Mouse (Mus musculus) hindbrain, embryonic 10.5 days (tissue): ENCODE measurements at regions not wholly inside any gene's neighbourhood (a gene's known extent, or its start where the extent isn't known, plus 50 kb on each side); places are given as distances from the start of the nearest gene placed in this dataset.

Experiments
- DNase-seq: peaks from one replicate; pipeline ENCODE4 v3.0.0-alpha.2; 2017; ENCODE audit warnings: low spot score
- H3K27ac ChIP-seq: fragments of 300-500 bp; sonication (generic); 2 replicates; pipeline ENCODE4 v1.5.1; 2016; ENCODE audit warnings: mild to moderate bottlenecking, moderate library complexity
- H3K27me3 ChIP-seq: fragments of 300-500 bp; sonication (generic); 2 replicates; pipeline ENCODE4 v1.6.1; 2016; ENCODE audit warnings: mild to moderate bottlenecking; ENCODE audit not compliant: poor library complexity, insufficient read depth, severe bottlenecking
- H3K36me3 ChIP-seq: fragments of 300-500 bp; sonication (generic); 2 replicates; pipeline ENCODE4 v1.6.1; 2016; ENCODE audit warnings: mild to moderate bottlenecking, moderate library complexity
- H3K4me1 ChIP-seq: fragments of 300-500 bp; sonication (generic); replicated peaks from 2 replicates; pipeline ENCODE4 v1.6.1; 2016; ENCODE audit warnings: mild to moderate bottlenecking
- H3K4me3 ChIP-seq: fragments of 300-500 bp; sonication (generic); 2 replicates; pipeline ENCODE4 v1.5.1; 2016; ENCODE audit warnings: mild to moderate bottlenecking, moderate library complexity
- H3K9me3 ChIP-seq: fragments of 300-500 bp; sonication (generic); 2 replicates; pipeline ENCODE4 v1.6.1; 2016; ENCODE audit warnings: mild to moderate bottlenecking, moderate library complexity
- WGBS: fragments of 180-500 bp; shearing (Covaris S2); methylation state at CpG from one replicate; pipeline ENCODE4 v1.1.7; 2016; 5-methylcytosine and 5-hydroxymethylcytosine counted together

DNA sequence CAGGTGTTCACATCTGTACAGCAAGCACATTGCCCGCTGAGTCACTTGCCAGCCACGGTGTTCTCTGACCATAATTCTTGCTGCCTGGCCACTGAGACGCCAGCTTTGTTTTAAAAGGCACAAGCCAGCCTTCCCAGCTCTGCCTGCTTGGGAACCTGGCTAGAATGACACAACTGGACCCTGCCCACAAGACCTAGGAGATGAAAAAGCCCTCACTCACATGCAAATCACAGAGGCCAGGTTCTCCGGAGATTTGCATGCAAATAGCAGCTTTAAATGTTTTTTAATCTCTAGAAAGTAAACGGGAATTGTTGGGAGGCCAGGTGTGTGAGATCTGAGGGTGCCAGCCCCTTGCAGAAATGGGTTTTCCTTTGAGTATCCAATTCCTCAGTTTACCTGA, 71.9 kb downstream of the 1810010D01Rik start:
- Histone ChIP-seq H3K4me3 (no peak overlapping the region), H3K27me3 (no peaks in the 10 kb centered on the region), H3K9me3 (peaks cover 18% of the 10 kb centered on the region), H3K27ac (no peak overlapping the region), H3K4me1 (peaks cover 14% of the 10 kb centered on the region), H3K36me3 (no peaks in the 10 kb centered on the region)
- 29% methylated on average over 5 of the region's 5 CpGs for WGBS
- no peak for DNase-seq

DNA sequence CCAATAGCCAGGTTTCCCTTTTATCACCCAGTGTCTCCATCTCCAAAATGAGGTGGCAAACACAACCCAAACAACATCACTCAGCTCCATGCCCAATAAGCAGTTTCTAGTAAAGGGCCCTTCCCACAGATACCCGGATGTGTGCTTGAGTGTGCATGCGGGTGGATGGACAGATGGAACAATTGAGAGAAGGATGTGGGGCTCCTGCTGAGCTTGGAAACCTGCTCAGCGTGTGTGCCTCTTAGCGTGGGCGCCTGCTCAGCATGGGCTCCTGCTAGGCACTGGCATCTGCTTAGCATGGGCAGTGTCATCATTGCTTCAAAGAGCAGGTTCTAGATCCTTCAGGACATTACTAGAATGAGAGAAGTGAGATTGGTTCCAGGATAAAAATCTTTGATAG, 75.4 kb downstream of the 1810010D01Rik start:
- WGBS: 89% methylated on average over 5 of the region's 5 CpGs
- Histone ChIP-seq H3K27ac (no peak overlapping the region), H3K4me3 (no peak overlapping the region)

GRCm38 (mm10) chr7:145131438-145132159, 76.3 kb downstream of the 1810010D01Rik start:
- Histone ChIP-seq H3K27me3 (no peaks in the 10 kb centered on the region), H3K4me1 (peaks cover 58% of the 10 kb centered on the region), H3K9me3 (no peaks in the 10 kb centered on the region), H3K4me3 (no peak overlapping the region), H3K27ac (no peak overlapping the region), H3K36me3 (no peaks in the 10 kb centered on the region)
- WGBS: 88% methylated on average over 8 of the region's 8 CpGs
- DNase-seq: no peak

More for the DNA sequence above, 75.4 kb downstream of the 1810010D01Rik start:
- Histone ChIP-seq H3K36me3 (no peaks in the 10 kb centered on the region), H3K27me3 (no peaks in the 10 kb centered on the region), H3K4me1 (peaks cover 49% of the 10 kb centered on the region), H3K9me3 (0 out of 2 replicates have a peak, but pooled peaks cover 1% of the 10 kb centered on the region)
- DNase-seq: no peak

GRCm38 (mm10) chr7:145129971-145130370, 77.9 kb downstream of the 1810010D01Rik start:
- peaks cover 58% of the 10 kb centered on the region for H3K4me1 ChIP-seq
- 20% methylated on average over 4 of the region's 4 CpGs for WGBS
- peak; percentile 12 for DNase-seq

DNA sequence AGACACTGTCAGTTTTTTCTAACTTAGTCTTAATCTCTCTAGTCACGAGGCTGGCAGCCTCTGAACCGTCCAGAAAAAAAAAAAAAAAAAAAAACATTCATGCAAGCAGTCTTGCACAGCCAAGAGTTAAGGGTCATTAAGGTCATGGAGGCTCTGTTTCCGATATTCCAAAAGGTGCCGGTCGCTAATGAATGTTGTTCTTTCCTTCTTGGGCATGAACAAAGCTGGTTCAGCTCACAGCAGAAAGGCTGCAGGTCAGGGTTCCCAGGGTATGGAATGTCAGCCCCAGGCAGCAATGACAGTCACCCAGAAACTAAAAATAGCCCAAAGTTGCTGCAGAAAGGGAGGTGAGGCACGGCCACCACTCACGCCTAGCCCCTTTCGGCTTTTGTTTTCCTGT, 80.3 kb downstream of the 1810010D01Rik start:
- WGBS: 17% methylated on average over 8 of the region's 8 CpGs
- no peaks in the 10 kb centered on the region for H3K9me3 ChIP-seq
- peak overlapping the region; percentile 80 for H3K27ac ChIP-seq

More at GRCm38 (mm10) chr7:145129971-145130370, 77.9 kb downstream of the 1810010D01Rik start:
- no peak overlapping the region for H3K4me3 ChIP-seq
- H3K27me3 ChIP-seq: no peaks in the 10 kb centered on the region
- H3K9me3 ChIP-seq: no peaks in the 10 kb centered on the region
- no peaks in the 10 kb centered on the region for H3K36me3 ChIP-seq
- peak overlapping the region; percentile 66 for H3K27ac ChIP-seq

DNA sequence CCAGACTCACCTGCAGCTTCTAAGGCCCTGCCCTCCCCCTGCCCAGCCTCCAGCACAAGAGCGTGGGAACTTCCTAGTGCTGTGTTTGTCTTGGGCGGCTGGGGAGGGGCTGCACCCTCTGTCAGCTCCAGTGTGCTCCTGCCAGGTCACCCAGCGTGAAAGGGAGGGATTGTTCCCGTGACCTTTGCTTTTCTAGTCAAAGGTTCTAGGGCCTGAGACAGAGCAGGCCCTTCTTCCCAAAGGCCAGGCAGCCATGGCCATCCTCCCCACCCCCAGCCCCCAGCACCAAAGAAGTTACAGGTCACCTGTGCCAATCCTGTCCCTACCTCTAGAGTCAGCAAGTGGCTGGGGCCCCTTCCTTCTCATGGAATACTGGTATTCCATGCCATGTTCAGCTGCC, 80.7 kb downstream of the 1810010D01Rik start:
- Histone ChIP-seq H3K27me3 (no peaks in the 10 kb centered on the region), H3K36me3 (no peaks in the 10 kb centered on the region), H3K4me3 (no peak overlapping the region), H3K27ac (peak overlapping the region; percentile 80), H3K4me1 (peaks cover 60% of the 10 kb centered on the region), H3K9me3 (no peaks in the 10 kb centered on the region)
- 5% methylated on average over 4 of the region's 4 CpGs for WGBS
- peak; percentile 55 for DNase-seq

More for the DNA sequence above, 80.3 kb downstream of the 1810010D01Rik start:
- H3K4me1 ChIP-seq: peaks cover 58% of the 10 kb centered on the region
- no peaks in the 10 kb centered on the region for H3K36me3 ChIP-seq
- H3K4me3 ChIP-seq: no peak overlapping the region
- no peaks in the 10 kb centered on the region for H3K27me3 ChIP-seq
- DNase-seq: peak; percentile 42

DNA sequence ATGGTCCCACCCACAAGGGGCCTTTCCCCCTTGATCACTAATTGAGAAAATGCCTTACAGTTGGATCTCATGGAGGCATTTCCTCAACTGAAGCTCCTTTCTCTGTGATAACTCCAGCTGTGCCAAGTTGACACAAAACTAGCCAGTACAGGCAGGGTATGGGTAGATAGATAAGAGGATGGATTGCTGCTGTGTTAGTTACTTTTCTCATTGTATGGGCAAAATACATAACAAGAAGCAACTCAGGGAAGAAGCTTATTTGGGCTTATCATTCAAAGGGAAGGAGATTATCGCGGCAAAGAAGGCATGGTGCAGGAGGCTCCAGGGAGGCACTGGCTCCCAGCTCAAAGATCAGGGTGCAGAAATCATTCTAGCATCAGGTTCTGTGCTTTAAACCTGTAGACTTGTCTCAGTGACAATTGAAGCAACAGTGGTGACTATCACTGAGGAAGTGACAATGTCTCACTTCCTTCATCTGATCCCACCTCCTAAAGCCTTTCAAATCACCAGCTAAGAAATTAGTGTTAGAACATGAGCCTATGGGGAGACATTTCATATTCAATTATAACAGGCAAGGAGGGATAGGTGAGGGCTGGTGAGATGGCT, 83.8 kb downstream of the 1810010D01Rik start:
- Histone ChIP-seq H3K4me3 (no peak overlapping the region), H3K27ac (no peak overlapping the region), H3K9me3 (no peaks in the 10 kb centered on the region), H3K27me3 (no peaks in the 10 kb centered on the region), H3K4me1 (peaks cover 46% of the 10 kb centered on the region), H3K36me3 (no peaks in the 10 kb centered on the region)
- DNase-seq: no peak
- 92% methylated on average over 2 of the region's 2 CpGs for WGBS

DNA sequence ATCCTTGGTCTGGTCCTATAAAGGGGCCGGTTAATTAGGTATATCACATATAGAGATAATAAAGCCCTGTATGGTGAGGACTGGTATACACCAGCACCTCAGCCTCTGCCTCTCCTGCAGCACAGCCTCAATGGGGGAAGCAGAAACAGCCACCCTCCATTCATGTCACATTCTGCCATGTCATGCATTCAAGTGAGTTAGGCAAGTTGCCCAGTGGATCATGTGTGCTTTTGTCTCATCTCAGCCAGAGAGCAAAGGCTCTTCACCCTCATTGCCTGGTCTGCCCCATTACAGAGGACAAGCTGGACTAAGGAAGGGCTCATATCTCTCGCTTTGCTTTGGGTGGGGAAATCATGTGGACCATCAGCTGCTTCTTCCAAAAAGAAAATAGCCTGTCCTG, 85.4 kb downstream of the 1810010D01Rik start:
- Histone ChIP-seq H3K27ac (no peak overlapping the region), H3K4me1 (peaks cover 30% of the 10 kb centered on the region), H3K27me3 (no peaks in the 10 kb centered on the region), H3K4me3 (no peak overlapping the region), H3K9me3 (no peaks in the 10 kb centered on the region), H3K36me3 (no peaks in the 10 kb centered on the region)
- WGBS: 92% methylated on average over 2 of the region's 2 CpGs
- DNase-seq: no peak

GRCm38 (mm10) chr7:145118406-145118805, 89.5 kb downstream of the 1810010D01Rik start:
- Histone ChIP-seq H3K36me3 (no peaks in the 10 kb centered on the region), H3K4me1 (peaks cover 22% of the 10 kb centered on the region; the same call in 1 of the 2 replicates), H3K4me3 (no peak overlapping the region), H3K9me3 (no peaks in the 10 kb centered on the region), H3K27me3 (no peaks in the 10 kb centered on the region), H3K27ac (no peak overlapping the region)
- WGBS: 72% methylated on average over 4 of the region's 4 CpGs
- DNase-seq: no peak

DNA sequence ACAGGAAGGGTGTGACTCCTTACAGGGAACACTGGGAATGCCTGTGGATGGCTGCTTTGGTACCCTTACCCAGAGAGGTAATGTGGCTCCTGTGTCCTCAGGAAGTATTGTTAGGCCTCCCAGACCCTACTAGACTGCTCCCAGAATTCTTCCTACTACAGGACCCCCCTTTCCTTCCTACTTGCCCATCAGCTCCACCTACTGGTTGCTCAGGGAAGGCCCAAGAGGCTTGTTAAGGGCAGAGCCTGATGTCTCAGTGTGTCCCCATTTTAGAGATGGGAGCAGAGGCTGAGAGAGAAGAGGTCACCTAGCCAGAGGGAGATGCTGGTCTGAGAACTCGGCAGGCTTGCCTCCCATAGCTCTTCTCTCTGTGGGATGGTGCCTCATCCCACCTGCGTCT, 93.3 kb downstream of the 1810010D01Rik start:
- Histone ChIP-seq H3K27me3 (peaks cover 5% of the 10 kb centered on the region; the same call in 1 of the 2 replicates), H3K4me3 (no peak overlapping the region), H3K36me3 (no peaks in the 10 kb centered on the region), H3K27ac (peak overlapping the region; percentile 30; the same call in 1 of the 2 replicates), H3K9me3 (no peaks in the 10 kb centered on the region), H3K4me1 (peaks cover 36% of the 10 kb centered on the region)
- DNase-seq: peak; percentile 43
- WGBS: 82% methylated on average over 2 of the region's 2 CpGs

DNA sequence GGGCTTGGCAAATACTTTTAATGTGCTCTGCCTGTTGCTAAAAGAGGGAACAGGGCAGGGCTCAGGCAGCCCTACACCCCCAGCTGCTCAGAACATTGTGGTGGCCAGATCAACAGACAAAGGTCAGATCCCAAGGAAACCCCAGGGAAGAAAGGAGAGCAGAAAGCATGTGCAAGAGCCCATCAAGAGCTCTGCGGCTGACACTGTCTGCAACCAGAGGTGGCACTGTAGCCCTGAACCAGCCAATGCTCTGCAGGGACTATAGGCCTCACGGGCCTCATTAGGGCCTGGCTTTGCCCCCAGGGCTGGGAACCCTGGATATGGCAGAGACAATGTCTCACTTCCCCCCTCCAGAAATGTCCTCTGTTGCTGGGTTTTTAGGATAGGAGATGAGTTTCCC, 93.8 kb downstream of the 1810010D01Rik start:
- H3K9me3 ChIP-seq: no peaks in the 10 kb centered on the region
- peaks cover 36% of the 10 kb centered on the region for H3K4me1 ChIP-seq
- H3K4me3 ChIP-seq: no peak overlapping the region
- H3K27me3 ChIP-seq: peaks cover 5% of the 10 kb centered on the region; the same call in 1 of the 2 replicates
- H3K36me3 ChIP-seq: no peaks in the 10 kb centered on the region
- peak overlapping the region; percentile 30; the same call in 1 of the 2 replicates for H3K27ac ChIP-seq
- DNase-seq: peak; percentile 12
- WGBS: 61% methylated on average over 2 of the region's 2 CpGs

DNA sequence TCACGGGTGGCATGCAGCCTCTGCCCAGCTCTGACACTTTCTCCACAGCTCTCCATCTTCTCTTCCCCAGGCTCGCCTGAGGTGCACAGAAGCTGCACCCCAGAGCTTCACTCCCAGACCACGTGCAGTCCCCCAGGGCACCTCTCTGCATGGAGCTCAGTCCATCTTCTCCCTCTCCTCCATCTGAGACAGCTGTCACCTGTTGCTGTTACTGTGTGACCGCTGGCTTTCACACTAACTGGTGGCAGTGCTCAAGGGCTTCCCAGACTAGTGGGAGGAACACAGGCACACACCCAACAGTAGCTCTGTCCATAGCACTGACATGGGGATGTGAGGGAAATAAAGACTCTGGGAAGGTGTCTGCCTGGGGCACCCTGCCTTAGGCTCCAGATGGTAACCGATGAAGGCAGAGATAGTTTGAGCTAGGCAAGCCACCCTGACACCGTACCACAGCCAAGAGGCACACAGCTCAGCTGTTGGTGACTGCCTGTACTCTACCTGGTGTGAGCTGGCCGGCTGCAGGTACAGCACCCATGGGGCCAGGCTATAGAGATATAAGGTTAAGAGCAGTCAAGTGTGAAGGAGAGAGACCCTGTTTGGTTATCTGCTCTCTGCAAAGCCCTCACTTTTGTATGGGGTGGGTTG, 94.9 kb downstream of the 1810010D01Rik start:
- Histone ChIP-seq H3K4me1 (peaks cover 36% of the 10 kb centered on the region), H3K9me3 (no peaks in the 10 kb centered on the region), H3K27ac (peak overlapping the region; percentile 41; the same call in 1 of the 2 replicates), H3K36me3 (no peaks in the 10 kb centered on the region), H3K27me3 (peaks cover 5% of the 10 kb centered on the region; the same call in 1 of the 2 replicates), H3K4me3 (no peak overlapping the region)
- WGBS: 81% methylated on average over 7 of the region's 7 CpGs
- no peak for DNase-seq
